Mouse (Mus musculus) MEL (cell line): ENCODE measurements at regions not wholly inside any gene's neighbourhood (a gene's known extent, or its start where the extent isn't known, plus 50 kb on each side); places are given as distances from the start of the nearest gene placed in this dataset.

ENCODE experiments used
- DNase-seq: peaks from one replicate; pipeline ENCODE4 v3.0.0; 2011; ENCODE audit warnings: low read depth, low spot score
- H3K27ac ChIP-seq: 2 replicates; pipeline ENCODE4 v1.5.1; 2012; ENCODE audit warnings: low read depth, mild to moderate bottlenecking, control low read depth, low read length, moderate library complexity; ENCODE audit not compliant: control insufficient read depth
- H3K27me3 ChIP-seq, 2 experiments: fragments of 150-350 bp in 1 of 2; sonication (generic) in 1 of 2; 2 replicates each; pipeline ENCODE4 v1.6.1; 2012; ENCODE audit warnings: low read length in 2 of 2, mild to moderate bottlenecking in 2 of 2, improper control_type of control experiment in 1 of 2, moderate library complexity in 1 of 2; ENCODE audit not compliant: insufficient read depth in 2 of 2, control insufficient read depth in 1 of 2
- H3K36me3 ChIP-seq, 2 experiments: 2 replicates each; pipeline ENCODE4 v1.6.1; 2012 to 2014; ENCODE audit warnings: low read length in 2 of 2, improper control_type of control experiment in 1 of 2, inconsistent platforms in 1 of 2, mild to moderate bottlenecking in 1 of 2; ENCODE audit not compliant: insufficient read depth in 2 of 2, control insufficient read depth in 1 of 2
- H3K4me1 ChIP-seq, 2 experiments: fragments of 150-350 bp in 1 of 2; sonication (generic) in 1 of 2; 2 replicates each; pipeline ENCODE4 v1.6.1; 2012; ENCODE audit warnings: low read length in 2 of 2, improper control_type of control experiment in 1 of 2, mild to moderate bottlenecking in 1 of 2; ENCODE audit not compliant: insufficient read depth in 2 of 2, control insufficient read depth in 1 of 2
- H3K4me3 ChIP-seq, 2 experiments: fragments of 150-350 bp in 1 of 2; sonication (generic) in 1 of 2; 2 replicates each; pipeline ENCODE4 v1.5.1; 2012; ENCODE audit warnings: low read depth in 2 of 2, low read length in 2 of 2, mild to moderate bottlenecking in 2 of 2, moderate library complexity in 2 of 2, control low read depth in 1 of 2, improper control_type of control experiment in 1 of 2; ENCODE audit not compliant: control insufficient read depth in 1 of 2, insufficient read depth in 1 of 2
- H3K79me2 ChIP-seq: 2 replicates; pipeline ENCODE4 v1.6.1; 2012; ENCODE audit warnings: mild to moderate bottlenecking, low read length, moderate library complexity; ENCODE audit not compliant: control insufficient read depth, poor library complexity, insufficient read depth
- H3K9ac ChIP-seq: 2 replicates; pipeline ENCODE4 v1.6.1; 2012; ENCODE audit warnings: low read depth, mild to moderate bottlenecking, control low read depth, low read length, moderate library complexity; ENCODE audit not compliant: control insufficient read depth, poor library complexity, severe bottlenecking
- H3K9me3 ChIP-seq: fragments of 150-350 bp; sonication (generic); replicated peaks from 2 replicates; pipeline ENCODE4 v1.6.1; 2012; ENCODE audit warnings: mild to moderate bottlenecking, low read length, improper control_type of control experiment, moderate library complexity; ENCODE audit not compliant: insufficient read depth
- BHLHE40 ChIP-seq: IDR thresholded peaks from 2 replicates; pipeline ENCODE4 v1.6.1; 2012; ENCODE audit warnings: low read depth, mild to moderate bottlenecking, inconsistent platforms, low read length, improper control_type of control experiment, borderline replicate concordance
- CHD2 ChIP-seq: IDR thresholded peaks from 2 replicates; pipeline ENCODE4 v1.6.1; 2011; ENCODE audit warnings: low read length, improper control_type of control experiment
- E2F4 ChIP-seq: IDR thresholded peaks from 2 replicates; pipeline ENCODE4 v1.6.1; 2011; ENCODE audit warnings: low read depth, low read length, improper control_type of control experiment, borderline replicate concordance
- EP300 ChIP-seq, 2 experiments: IDR thresholded peaks; 2 replicates each; pipeline ENCODE4 v1.6.1; 2011; ENCODE audit warnings: improper control_type of control experiment in 2 of 2, low read length in 2 of 2, low read depth in 1 of 2, mild to moderate bottlenecking in 1 of 2
- ETS1 ChIP-seq: IDR thresholded peaks from 2 replicates; pipeline ENCODE4 v1.6.1; 2012; ENCODE audit warnings: low read depth, mild to moderate bottlenecking, inconsistent platforms, low read length, improper control_type of control experiment, moderate library complexity
- GATA1 ChIP-seq: IDR thresholded peaks from 2 replicates; pipeline ENCODE4 v1.6.1; 2011; ENCODE audit warnings: low read depth, low read length, improper control_type of control experiment
- MAX ChIP-seq: IDR thresholded peaks from 2 replicates; pipeline ENCODE4 v1.6.1; 2011; ENCODE audit warnings: low read length, improper control_type of control experiment
- MAZ ChIP-seq: IDR thresholded peaks from 2 replicates; pipeline ENCODE4 v1.6.1; 2012; ENCODE audit warnings: low read depth, mild to moderate bottlenecking, inconsistent platforms, low read length, improper control_type of control experiment
- MYC ChIP-seq: IDR thresholded peaks from 2 replicates; pipeline ENCODE4 v1.6.1; 2011; ENCODE audit warnings: low read depth, mild to moderate bottlenecking, low read length, improper control_type of control experiment, moderate library complexity
- NELFE ChIP-seq: IDR thresholded peaks from 2 replicates; pipeline ENCODE4 v1.6.1; 2011; ENCODE audit warnings: low read depth, low read length, improper control_type of control experiment
- POLR2AphosphoS5 ChIP-seq: IDR thresholded peaks from 2 replicates; pipeline ENCODE4 v1.6.1; 2012; ENCODE audit warnings: low read depth, borderline replicate concordance, mild to moderate bottlenecking, inconsistent platforms, low read length, moderate library complexity, mixed read lengths
- RAD21 ChIP-seq: IDR thresholded peaks from 2 replicates; pipeline ENCODE4 v1.6.1; 2011; ENCODE audit warnings: mild to moderate bottlenecking, low read depth, low read length, improper control_type of control experiment
- RCOR1 ChIP-seq: IDR thresholded peaks from 2 replicates; pipeline ENCODE4 v1.6.1; 2012; ENCODE audit warnings: low read depth, mild to moderate bottlenecking, inconsistent platforms, low read length, improper control_type of control experiment
- SIN3A ChIP-seq: IDR thresholded peaks from 2 replicates; pipeline ENCODE4 v1.6.1; 2012; ENCODE audit warnings: low read length, improper control_type of control experiment, inconsistent platforms
- TBP ChIP-seq: IDR thresholded peaks from 2 replicates; pipeline ENCODE4 v1.8.0; 2011; ENCODE audit warnings: low read depth, low read length, improper control_type of control experiment
- TCF12 ChIP-seq: IDR thresholded peaks from 2 replicates; pipeline ENCODE4 v1.6.1; 2014; ENCODE audit warnings: low read depth, mild to moderate bottlenecking, inconsistent platforms, low read length, improper control_type of control experiment, moderate library complexity
- USF2 ChIP-seq, 2 experiments: IDR thresholded peaks; 2 replicates each; pipeline ENCODE4 v1.6.1; 2011 to 2012; ENCODE audit warnings: improper control_type of control experiment in 2 of 2, low read length in 2 of 2, borderline replicate concordance in 1 of 2, inconsistent platforms in 1 of 2, low read depth in 1 of 2, mild to moderate bottlenecking in 1 of 2; ENCODE audit not compliant: insufficient read depth in 1 of 2
- ZC3H11A ChIP-seq: IDR thresholded peaks from 2 replicates; pipeline ENCODE4 v1.6.1; 2012; ENCODE audit warnings: low read depth, mild to moderate bottlenecking, inconsistent platforms, low read length, improper control_type of control experiment
- ZKSCAN1 ChIP-seq: IDR thresholded peaks from 2 replicates; pipeline ENCODE4 v1.6.1; 2012; ENCODE audit warnings: low read depth, mild to moderate bottlenecking, inconsistent platforms, low read length, improper control_type of control experiment, moderate library complexity
- ZMIZ1 ChIP-seq: IDR thresholded peaks from 2 replicates; pipeline ENCODE4 v1.6.1; 2012; ENCODE audit warnings: low read depth, mild to moderate bottlenecking, inconsistent platforms, low read length, improper control_type of control experiment, moderate library complexity

- TF ChIP-seq ZMIZ1, result no peak
- no peak for TF ChIP-seq BHLHE40
- TF ChIP-seq TBP, result 0 out of 2 replicates have a peak, but pooled peaks have one; percentile 22
- no peak for TF ChIP-seq MAX
- no peak for TF ChIP-seq MYC
- TF ChIP-seq ZKSCAN1, result no peak
- TF ChIP-seq POLR2AphosphoS5, result no peak
- peak; percentile 85; the same call in 1 of the 2 replicates for TF ChIP-seq MAZ
- TF ChIP-seq USF2 (IDR thresholded peaks at IDR 0.05; ENCODE audit: borderline replicate concordance in 1 of 2, insufficient read depth in 1 of 2, low read depth in 1 of 2, low read length in 2 of 2), result no peak
- peak; percentile 63 for TF ChIP-seq RAD21
Measured at GRCm38 (mm10) chr16:20804601-20805017, 70.3 kb upstream of the Thpo start (continued).

GRCm38 (mm10) chr16:20803278-20803930 lies 69.1 kb upstream of the Thpo start:
- peaks cover 0 to 34% of the 10 kb centered on the region in 2 experiments; a peak in 2 of 4 replicates for H3K36me3 ChIP-seq
- TF ChIP-seq SIN3A (peak; percentile 27; the same call in 1 of the 2 replicates), CHD2 (no peak)
- TF ChIP-seq, all 39 proteins: peak for 1
- Histone ChIP-seq H3K27me3 (no peaks in the 10 kb centered on the region; a peak in 2 of 4 replicates), H3K27ac (0 out of 2 replicates have a peak overlapping the region, but pooled peaks have one; percentile 8), H3K4me3 (peak overlapping the region; percentile 20 to 34; a peak in 3 of 4 replicates), H3K79me2 (no peaks in the 10 kb centered on the region), H3K4me1 (peaks cover 16 to 48% of the 10 kb centered on the region in 2 experiments), H3K9ac (peak overlapping the region; percentile 38; the same call in 1 of the 2 replicates), H3K9me3 (no peaks in the 10 kb centered on the region)
- DNase-seq, result peak; percentile 60

GRCm38 (mm10) chr16:20802724-20803123 lies 68.4 kb upstream of the Thpo start:
- DNase-seq, result peak; percentile 57
- peaks cover 15 to 43% of the 10 kb centered on the region in 2 experiments for H3K4me1 ChIP-seq

More at GRCm38 (mm10) chr16:20802724-20803123, 68.4 kb upstream of the Thpo start:
- Histone ChIP-seq H3K36me3 (peaks cover 0 to 30% of the 10 kb centered on the region in 2 experiments; a peak in 2 of 4 replicates), H3K4me3 (peak overlapping the region; percentile 20 to 34), H3K79me2 (no peaks in the 10 kb centered on the region), H3K9ac (peak overlapping the region; percentile 38; the same call in 1 of the 2 replicates), H3K9me3 (no peaks in the 10 kb centered on the region), H3K27me3 (no peaks in the 10 kb centered on the region; a peak in 2 of 4 replicates), H3K27ac (no peak overlapping the region)
- 0 out of 2 replicates have a peak, but pooled peaks have one; percentile 22 for TF ChIP-seq TCF12
- TF ChIP-seq GATA1, result peak; percentile 80
- TF ChIP-seq E2F4, result no peak
- peak; percentile 19; the same call in 1 of the 2 replicates for TF ChIP-seq RCOR1
- TF ChIP-seq MAX, result no peak
- TF ChIP-seq NELFE, result no peak
- peak; percentile 53; the same call in 1 of the 2 replicates for TF ChIP-seq ETS1
- 0 out of 4 replicates have a peak, but pooled peaks of 1 of the 2 experiments have one; percentile 16 for TF ChIP-seq EP300 (IDR thresholded peaks at IDR 0.05; ENCODE audit: low read depth in 1 of 2, low read length in 2 of 2)
- TF ChIP-seq ZC3H11A, result no peak
